Mouse (Mus musculus) right cerebral cortex, postnatal 14 days (tissue): ENCODE data around the gene Bcorl1.

Experiments used
- DNase-seq: peaks from one replicate; pipeline ENCODE4 v3.0.0; 2022

Bcorl1 gene

GRCm38 (mm10) chrX:48449646-48450045 is 108.5 kb downstream of the Bcorl1 start:
- DNase-seq = no peak

GRCm38 (mm10) chrX:48452231-48452890 is 111.2 kb downstream of the Bcorl1 start:
- no peak for DNase-seq

- no peak for DNase-seq
These were observed 111.9 kb downstream of the Bcorl1 start for GRCm38 (mm10) chrX:48452931-48453673.

- DNase-seq = peak; percentile 30
These were observed 112.8 kb downstream of the Bcorl1 start for GRCm38 (mm10) chrX:48453736-48454494.

GRCm38 (mm10) chrX:48454495-48454878 is 113.3 kb downstream of the Bcorl1 start:
- DNase-seq = no peak

GRCm38 (mm10) chrX:48455018-48455417 is 113.9 kb downstream of the Bcorl1 start:
- no peak for DNase-seq

- no peak for DNase-seq
These were observed 115.8 kb downstream of the Bcorl1 start for GRCm38 (mm10) chrX:48456956-48457355.
